Mouse (Mus musculus): Measurements from ENCODE around the gene Heg1. TPM values are rescaled to one million over a fixed set of nuclear protein-coding genes. Genes with fewer than 3 reads are reported as not detected.
A peak's percentile ranks its signal among the peaks of the same experiment; 100 is the strongest.

Gene Heg1
- total RNA-seq, 2 experiments from 2014 or later, result 50.3 to 76.7 TPM

GRCm38 (mm10) chr16:33676347-33677312, 7.5 kb upstream of the Heg1 start:
- DNase-seq, result peak; percentile 35 to 51

GRCm38 (mm10) chr16:33677313-33677690, 6.9 kb upstream of the Heg1 start:
- DNase-seq, result no peak

GRCm38 (mm10) chr16:33677901-33678300, 6.3 kb upstream of the Heg1 start:
- DNase-seq, result peak; percentile 27 to 59

GRCm38 (mm10) chr16:33680271-33680670, 3.9 kb upstream of the Heg1 start:
- no peak for DNase-seq

GRCm38 (mm10) chr16:33680816-33681215, 3.4 kb upstream of the Heg1 start:
- DNase-seq, result no peak

- DNase-seq, result no peak
Measured at GRCm38 (mm10) chr16:33681661-33682060, 2.5 kb upstream of the Heg1 start.

GRCm38 (mm10) chr16:33682651-33683050, 1.5 kb upstream of the Heg1 start:
- no peak for DNase-seq

- DNase-seq, result no peak
Measured at GRCm38 (mm10) chr16:33683206-33684161, 686 bp upstream of the Heg1 start.

- peak; percentile 24 to 51 for DNase-seq
Measured at GRCm38 (mm10) chr16:33684703-33685701, 832 bp downstream of the Heg1 start.

GRCm38 (mm10) chr16:33686056-33686455, 1.9 kb downstream of the Heg1 start:
- DNase-seq, result no peak

GRCm38 (mm10) chr16:33687724-33688123, 3.6 kb downstream of the Heg1 start:
- DNase-seq, result no peak

- no peak for DNase-seq
Measured at GRCm38 (mm10) chr16:33690975-33691747, 7.0 kb downstream of the Heg1 start.

GRCm38 (mm10) chr16:33693553-33693952, 9.4 kb downstream of the Heg1 start:
- DNase-seq, result no peak

GRCm38 (mm10) chr16:33696811-33697575, 12.8 kb downstream of the Heg1 start:
- DNase-seq, result peak; percentile 28 to 60

GRCm38 (mm10) chr16:33697576-33698276, 13.6 kb downstream of the Heg1 start:
- peak in 1 of 2 experiments; percentile 26 for DNase-seq

GRCm38 (mm10) chr16:33698277-33698790, 14.2 kb downstream of the Heg1 start:
- no peak for DNase-seq

GRCm38 (mm10) chr16:33700584-33700983, 16.4 kb downstream of the Heg1 start:
- DNase-seq, result no peak

GRCm38 (mm10) chr16:33701872-33702271, 17.7 kb downstream of the Heg1 start:
- no peak for DNase-seq

GRCm38 (mm10) chr16:33704289-33704688, 20.1 kb downstream of the Heg1 start:
- DNase-seq, result no peak

All from adrenal gland, postnatal 36 days (tissue).